Mouse (Mus musculus): ENCODE data around the gene Plekhs1.

Plekhs1 gene

GRCm38 (mm10) chr19:56531251-56531650 lies 69.8 kb downstream of the Plekhs1 start:
- no peak for DNase-seq

- no peak for DNase-seq
Measured at GRCm38 (mm10) chr19:56533291-56534071, 72.0 kb downstream of the Plekhs1 start.

- no peak for DNase-seq
Measured at GRCm38 (mm10) chr19:56534337-56534736, 72.9 kb downstream of the Plekhs1 start.

- no peak for DNase-seq
Measured at GRCm38 (mm10) chr19:56535064-56535463, 73.6 kb downstream of the Plekhs1 start.

GRCm38 (mm10) chr19:56535765-56536164 lies 74.3 kb downstream of the Plekhs1 start:
- DNase-seq = no peak
